Mouse (Mus musculus): ENCODE measurements around the gene Slc2a2. TPM values are rescaled to one million over a fixed set of nuclear protein-coding genes. Genes with fewer than 3 reads are reported as not detected.

Gene Slc2a2
- 1.8 TPM in 1 of 2 replicates, not detected in the other for polyA plus RNA-seq (2011; ENCODE audit: insufficient read depth, insufficient read length, low replicate concordance, missing spikeins)

DNA sequence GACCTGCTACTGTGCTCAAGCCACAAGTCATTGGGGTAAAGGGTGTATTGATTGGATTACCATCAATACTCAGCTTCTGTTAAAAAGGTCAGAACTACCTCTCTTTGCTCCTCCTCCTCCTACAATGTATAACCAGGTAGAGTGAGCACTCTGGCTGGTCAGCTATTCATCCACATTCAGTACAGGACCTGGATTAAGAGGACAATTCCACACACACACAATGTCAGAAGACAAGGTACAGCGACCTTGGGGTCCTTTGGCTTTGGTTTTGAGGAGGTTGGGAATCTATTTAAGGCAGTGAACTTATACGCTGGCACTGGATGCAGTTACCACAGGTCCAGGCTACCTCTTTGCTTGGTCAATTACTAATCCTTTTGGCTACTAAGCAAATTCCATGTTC, at the start of gene Slc2a2:
Slc2a2 (plus strand) TSS at position 107 of the 400 bp plus-strand sequence.
- WGBS: 76% methylated on average over 2 of the region's 2 CpGs
- no peak within 1 kb of the TSS for H3K27ac ChIP-seq (ENCODE audit: control insufficient read depth, insufficient read depth, low read depth, low read length, poor library complexity)
- H3K4me3 ChIP-seq (replicated peaks; ENCODE audit: control insufficient read depth, low read depth, low read length): no peak within 1 kb of the TSS
- TF ChIP-seq CTCF (IDR thresholded peaks at IDR 0.05; ENCODE audit: control insufficient read depth, insufficient read depth, low read length) (no peak), POLR2A (IDR thresholded peaks at IDR 0.05; ENCODE audit: borderline replicate concordance, control insufficient read depth, low read depth, low read length) (no peak)
- H3K4me1 ChIP-seq (ENCODE audit: control insufficient read depth, insufficient read depth, low read length): no peaks in the 10 kb centered on the region

DNA sequence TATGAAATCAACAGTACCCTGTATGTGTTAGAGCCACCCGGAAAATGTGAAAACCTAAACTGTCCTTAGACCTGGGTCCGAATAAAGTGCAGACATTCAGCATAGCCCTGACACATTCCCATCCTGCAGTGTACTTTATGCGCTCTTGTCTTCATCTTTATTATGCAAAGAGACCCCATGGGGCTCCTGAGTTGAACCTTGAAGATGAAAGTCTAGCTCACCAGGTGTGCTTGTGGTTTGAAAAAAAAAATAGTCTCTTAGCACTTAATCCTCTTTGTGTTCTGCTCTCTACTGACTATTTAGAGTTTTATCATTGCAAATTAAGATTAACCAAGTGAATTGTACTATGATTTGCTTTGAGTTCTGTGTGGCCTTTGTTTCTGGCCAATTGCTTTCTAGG, 45.1 kb upstream of the Slc2a2 start:
- H3K4me3 ChIP-seq (replicated peaks; ENCODE audit: control insufficient read depth, low read depth, low read length): no peak overlapping the region
- no peak overlapping the region for H3K27ac ChIP-seq (ENCODE audit: control insufficient read depth, insufficient read depth, low read depth, low read length, poor library complexity)
- H3K4me1 ChIP-seq (ENCODE audit: control insufficient read depth, insufficient read depth, low read length): no peaks in the 10 kb centered on the region
- TF ChIP-seq CTCF (IDR thresholded peaks at IDR 0.05; ENCODE audit: control insufficient read depth, insufficient read depth, low read length) (no peak), POLR2A (IDR thresholded peaks at IDR 0.05; ENCODE audit: borderline replicate concordance, control insufficient read depth, low read depth, low read length) (no peak)
- WGBS: 86% methylated on average over 3 of the region's 3 CpGs

DNA sequence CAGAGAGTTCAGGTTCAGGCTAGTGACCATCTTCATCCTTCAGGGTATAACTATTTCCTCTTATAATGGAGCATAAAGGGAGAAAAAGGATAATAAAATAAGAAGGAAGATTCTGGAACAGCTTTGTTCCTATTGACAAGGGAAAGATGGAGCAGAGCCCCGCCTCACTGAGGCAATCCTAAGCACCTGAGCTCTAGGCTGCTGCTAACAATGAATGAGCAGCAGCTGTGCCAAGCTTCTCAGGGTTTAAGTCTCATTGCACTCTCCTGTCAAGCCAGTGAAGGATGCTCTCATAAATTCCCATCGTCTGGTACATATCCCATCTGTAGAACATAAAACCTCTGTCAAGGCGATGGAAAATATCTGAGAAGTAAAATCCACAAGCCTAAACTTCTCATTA, 44.7 kb upstream of the Slc2a2 start:
- TF ChIP-seq POLR2A (IDR thresholded peaks at IDR 0.05; ENCODE audit: borderline replicate concordance, control insufficient read depth, low read depth, low read length) (no peak), CTCF (IDR thresholded peaks at IDR 0.05; ENCODE audit: control insufficient read depth, insufficient read depth, low read length) (no peak)
- no peak overlapping the region for H3K4me3 ChIP-seq (replicated peaks; ENCODE audit: control insufficient read depth, low read depth, low read length)
- WGBS: 81% methylated on average over 3 of the region's 3 CpGs

DNA sequence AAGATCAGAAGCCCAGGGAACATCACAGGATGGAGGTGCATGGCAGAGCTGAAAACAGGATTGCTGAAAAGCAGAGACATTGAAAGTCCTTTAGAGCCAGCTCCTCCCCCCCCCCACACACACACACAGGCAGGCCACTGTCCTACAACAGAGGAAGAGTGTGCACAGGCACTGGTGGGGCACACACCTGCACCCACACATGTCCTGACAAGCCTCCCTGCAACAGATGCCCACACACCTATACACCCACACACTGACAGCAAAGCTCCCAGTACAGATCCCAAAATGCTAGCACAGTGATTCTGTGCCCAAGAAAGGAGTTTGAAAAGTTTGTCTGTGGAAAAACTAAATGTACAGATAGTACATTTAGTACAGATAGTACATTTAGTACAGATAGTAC, 43.0 kb upstream of the Slc2a2 start:
- H3K4me3 ChIP-seq (replicated peaks; ENCODE audit: control insufficient read depth, low read depth, low read length): no peak overlapping the region
- TF ChIP-seq CTCF (IDR thresholded peaks at IDR 0.05; ENCODE audit: control insufficient read depth, insufficient read depth, low read length) (no peak), POLR2A (IDR thresholded peaks at IDR 0.05; ENCODE audit: borderline replicate concordance, control insufficient read depth, low read depth, low read length) (no peak)
- no peak overlapping the region for H3K27ac ChIP-seq (ENCODE audit: control insufficient read depth, insufficient read depth, low read depth, low read length, poor library complexity)
- H3K4me1 ChIP-seq (ENCODE audit: control insufficient read depth, insufficient read depth, low read length): no peaks in the 10 kb centered on the region

More for the DNA sequence above, 44.7 kb upstream of the Slc2a2 start:
- H3K4me1 ChIP-seq (ENCODE audit: control insufficient read depth, insufficient read depth, low read length): no peaks in the 10 kb centered on the region
- no peak overlapping the region for H3K27ac ChIP-seq (ENCODE audit: control insufficient read depth, insufficient read depth, low read depth, low read length, poor library complexity)

DNA sequence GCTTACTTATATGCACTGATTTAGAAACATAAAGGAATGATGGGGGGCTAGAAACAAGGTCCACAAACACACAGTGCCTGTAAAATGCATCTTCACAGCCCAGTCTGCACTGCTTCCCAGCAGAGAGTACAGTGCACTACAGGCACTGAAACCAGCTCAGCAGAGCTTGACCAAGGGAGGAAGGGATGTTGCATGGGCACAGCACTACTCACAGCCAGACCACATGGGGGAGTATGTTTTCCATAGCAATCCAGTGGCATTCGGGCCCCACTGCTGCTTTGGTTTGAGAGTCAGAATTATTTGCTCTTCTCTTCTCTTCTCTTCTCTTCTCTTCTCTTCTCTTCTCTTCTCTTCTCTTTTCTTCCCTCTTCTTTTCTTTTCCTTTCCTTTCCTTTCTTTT, 39.4 kb upstream of the Slc2a2 start:
- TF ChIP-seq CTCF (IDR thresholded peaks at IDR 0.05; ENCODE audit: control insufficient read depth, insufficient read depth, low read length) (no peak), POLR2A (IDR thresholded peaks at IDR 0.05; ENCODE audit: borderline replicate concordance, control insufficient read depth, low read depth, low read length) (no peak)
- WGBS: 71% methylated on average over 1 of the region's 1 CpGs
- Histone ChIP-seq H3K4me1 (ENCODE audit: control insufficient read depth, insufficient read depth, low read length) (no peaks in the 10 kb centered on the region), H3K4me3 (replicated peaks; ENCODE audit: control insufficient read depth, low read depth, low read length) (no peak overlapping the region), H3K27ac (ENCODE audit: control insufficient read depth, insufficient read depth, low read depth, low read length, poor library complexity) (no peak overlapping the region)

DNA sequence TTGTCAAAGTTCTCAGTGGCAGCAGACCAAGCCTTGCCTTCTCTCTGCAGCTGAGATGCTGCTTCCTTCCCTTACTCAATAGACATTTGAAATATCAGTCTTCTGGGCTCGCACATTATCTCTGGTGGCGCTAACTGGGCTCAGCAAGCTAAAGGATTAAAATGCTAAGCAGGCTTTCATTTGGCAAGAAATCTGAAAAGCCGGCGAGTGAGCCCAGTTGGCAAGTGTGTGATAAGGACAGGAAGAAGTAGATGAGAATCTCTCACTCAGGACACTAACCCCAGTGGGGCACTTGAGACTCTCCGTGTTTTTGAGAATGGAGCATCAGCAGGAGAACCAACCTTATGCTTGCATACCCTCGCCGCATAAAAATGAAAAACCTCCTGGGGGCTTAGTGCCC, 16.9 kb upstream of the Slc2a2 start:
- Histone ChIP-seq H3K27ac (ENCODE audit: control insufficient read depth, insufficient read depth, low read depth, low read length, poor library complexity) (no peak overlapping the region), H3K4me3 (replicated peaks; ENCODE audit: control insufficient read depth, low read depth, low read length) (no peak overlapping the region), H3K4me1 (ENCODE audit: control insufficient read depth, insufficient read depth, low read length) (no peaks in the 10 kb centered on the region)
- no peak for TF ChIP-seq CTCF (IDR thresholded peaks at IDR 0.05; ENCODE audit: control insufficient read depth, insufficient read depth, low read length)
- TF ChIP-seq POLR2A (IDR thresholded peaks at IDR 0.05; ENCODE audit: borderline replicate concordance, control insufficient read depth, low read depth, low read length): no peak
- WGBS: 85% methylated on average over 7 of the region's 7 CpGs

DNA sequence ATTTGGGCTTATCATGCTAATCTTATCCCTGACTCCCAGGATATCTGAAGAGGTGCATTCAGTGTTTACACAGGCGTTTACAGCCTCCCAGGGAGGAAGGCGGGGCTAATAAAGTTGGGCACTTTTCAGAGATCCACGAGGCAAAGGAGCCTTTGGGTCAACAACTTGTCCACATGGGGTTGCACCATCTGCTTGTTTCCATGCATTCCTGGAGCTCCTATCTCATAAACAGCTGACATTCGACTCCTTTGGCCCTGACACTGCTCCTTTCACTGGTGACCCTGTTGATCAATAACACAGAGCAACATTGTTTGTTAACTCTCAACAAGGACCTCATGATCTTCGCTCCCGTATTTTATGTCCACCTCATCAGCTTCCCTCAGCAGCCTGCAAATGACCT, 15.8 kb upstream of the Slc2a2 start:
- Histone ChIP-seq H3K4me1 (ENCODE audit: control insufficient read depth, insufficient read depth, low read length) (no peaks in the 10 kb centered on the region), H3K27ac (ENCODE audit: control insufficient read depth, insufficient read depth, low read depth, low read length, poor library complexity) (no peak overlapping the region), H3K4me3 (replicated peaks; ENCODE audit: control insufficient read depth, low read depth, low read length) (no peak overlapping the region)
- no peak for TF ChIP-seq CTCF (IDR thresholded peaks at IDR 0.05; ENCODE audit: control insufficient read depth, insufficient read depth, low read length)
- no peak for TF ChIP-seq POLR2A (IDR thresholded peaks at IDR 0.05; ENCODE audit: borderline replicate concordance, control insufficient read depth, low read depth, low read length)
- WGBS: 54% methylated on average over 6 of the region's 6 CpGs

DNA sequence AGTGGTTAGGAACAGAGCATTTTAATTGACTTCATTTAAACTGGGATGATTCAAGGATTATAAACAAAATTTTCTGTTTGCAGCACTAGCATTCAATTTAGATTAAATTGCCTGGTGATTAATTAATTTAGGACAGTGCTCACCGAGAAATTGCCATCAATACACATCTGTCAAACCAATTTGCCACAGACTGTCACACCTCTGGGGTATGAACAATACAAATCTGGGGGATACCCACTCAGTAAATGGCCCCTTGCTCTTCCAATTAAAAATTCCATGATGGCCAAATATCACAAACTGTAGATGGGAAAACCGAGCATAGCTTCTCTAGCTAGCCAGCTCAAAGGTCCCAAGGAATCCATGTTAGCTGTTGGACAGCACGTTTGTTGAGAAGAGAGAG, 15.3 kb upstream of the Slc2a2 start:
- Histone ChIP-seq H3K27ac (ENCODE audit: control insufficient read depth, insufficient read depth, low read depth, low read length, poor library complexity) (no peak overlapping the region), H3K4me1 (ENCODE audit: control insufficient read depth, insufficient read depth, low read length) (no peaks in the 10 kb centered on the region), H3K4me3 (replicated peaks; ENCODE audit: control insufficient read depth, low read depth, low read length) (no peak overlapping the region)
- 73% methylated on average over 3 of the region's 3 CpGs for WGBS
- TF ChIP-seq POLR2A (IDR thresholded peaks at IDR 0.05; ENCODE audit: borderline replicate concordance, control insufficient read depth, low read depth, low read length): no peak

DNA sequence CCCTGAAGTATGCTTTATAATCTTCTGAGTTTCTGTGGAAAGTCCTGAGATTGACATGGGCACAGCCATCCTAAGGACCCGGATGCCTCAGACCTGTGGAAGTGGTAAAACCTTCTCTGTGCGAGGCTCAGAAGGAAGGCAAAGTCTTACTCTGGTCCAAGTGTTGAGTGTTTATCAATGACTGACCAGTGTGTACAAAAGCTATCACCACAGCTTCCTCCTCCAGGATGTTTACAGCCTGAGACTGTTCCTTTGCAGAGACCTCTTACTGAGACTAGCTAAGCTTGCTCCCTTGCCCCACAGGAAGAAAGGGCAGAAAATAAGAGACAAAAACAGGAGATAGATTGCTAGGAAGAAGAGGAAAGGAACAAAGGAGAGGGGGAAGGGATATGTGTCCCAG, 12.2 kb upstream of the Slc2a2 start:
- TF ChIP-seq CTCF (IDR thresholded peaks at IDR 0.05; ENCODE audit: control insufficient read depth, insufficient read depth, low read length) (no peak), POLR2A (IDR thresholded peaks at IDR 0.05; ENCODE audit: borderline replicate concordance, control insufficient read depth, low read depth, low read length) (no peak)
- H3K4me3 ChIP-seq (replicated peaks; ENCODE audit: control insufficient read depth, low read depth, low read length): no peak overlapping the region
- 63% methylated on average over 2 of the region's 2 CpGs for WGBS
- H3K4me1 ChIP-seq (ENCODE audit: control insufficient read depth, insufficient read depth, low read length): no peaks in the 10 kb centered on the region
- no peak overlapping the region for H3K27ac ChIP-seq (ENCODE audit: control insufficient read depth, insufficient read depth, low read depth, low read length, poor library complexity)
